Mouse (Mus musculus) CH12.LX (cell line): ENCODE results near the gene Retreg2.

Experiments used
- CTCF ChIP-seq, 2 experiments: IDR thresholded peaks in 1 of 2; conservative IDR thresholded peaks in 1 of 2; 2 replicates each; pipeline ENCODE4 v1.5.1; 2011 to 2012; ENCODE audit warnings: low read depth in 2 of 2, low read length in 2 of 2, improper control_type of control experiment in 1 of 2, inconsistent platforms in 1 of 2, mild to moderate bottlenecking in 1 of 2, moderate library complexity in 1 of 2
- ELF1 ChIP-seq: IDR thresholded peaks from 2 replicates; pipeline ENCODE4 v1.6.1; 2014; ENCODE audit warnings: low read depth, mild to moderate bottlenecking, inconsistent platforms, low read length, improper control_type of control experiment
- MAFK ChIP-seq: IDR thresholded peaks from 2 replicates; pipeline ENCODE4 v1.6.1; 2011; ENCODE audit warnings: low read length, improper control_type of control experiment; ENCODE audit not compliant: insufficient replicate concordance
- MYC ChIP-seq: IDR thresholded peaks from 2 replicates; pipeline ENCODE4 v1.6.1; 2011; ENCODE audit warnings: low read depth, mild to moderate bottlenecking, improper control_type of control experiment, low read length
- ZC3H11A ChIP-seq: IDR thresholded peaks from 2 replicates; pipeline ENCODE4 v1.6.1; 2012; ENCODE audit warnings: low read depth, mild to moderate bottlenecking, inconsistent platforms, low read length, improper control_type of control experiment

DNA sequence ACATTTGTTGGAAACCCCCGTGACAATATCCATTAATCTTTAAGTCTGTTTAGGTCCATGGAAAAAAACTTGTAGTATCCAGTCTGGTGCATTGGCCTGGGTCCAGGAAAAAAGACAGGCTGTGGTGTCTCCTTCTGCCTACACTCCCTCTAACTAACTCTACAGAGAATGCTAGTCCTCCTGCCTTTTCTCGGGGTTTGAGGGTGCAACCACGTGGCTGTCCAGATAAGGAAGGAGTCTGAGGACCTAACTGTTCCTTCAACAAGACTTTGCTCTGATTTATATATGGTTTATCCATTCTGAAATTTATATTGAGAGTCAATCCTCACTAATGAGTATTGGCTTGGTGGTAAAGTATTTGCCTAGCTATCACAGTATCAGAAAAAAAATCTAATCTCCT, 13.3 kb downstream of the Retreg2 start:
- no peak for TF ChIP-seq CTCF (conservative IDR thresholded peaks at IDR 0.05 in 1 of 2, IDR thresholded peaks at IDR 0.05 in 1 of 2; ENCODE audit: low read depth in 2 of 2, low read length in 2 of 2)
- no peak for TF ChIP-seq ZC3H11A
- TF ChIP-seq MAFK: no peak
- TF ChIP-seq ELF1: no peak
- no peak for TF ChIP-seq MYC
